Mouse (Mus musculus) CH12.LX (cell line): ENCODE data around the gene Atrnl1. TPM values are rescaled to one million over a fixed set of nuclear protein-coding genes. Genes with fewer than 3 reads are reported as not detected.

ENCODE experiments used
- DNase-seq: peaks from one replicate; pipeline ENCODE4 v3.0.0-alpha.2; 2013; ENCODE audit errors: extremely low read depth
- H3K27ac ChIP-seq: 2 replicates; pipeline ENCODE4 v1.5.1; 2012; ENCODE audit warnings: low read depth, mild to moderate bottlenecking, control low read depth, moderate library complexity; ENCODE audit not compliant: insufficient read depth
- H3K27me3 ChIP-seq: replicated peaks from 2 replicates; pipeline ENCODE3; 2012; ENCODE audit warnings: inconsistent platforms
- H3K36me3 ChIP-seq, 2 experiments: replicated peaks in 1 of 2; 2 replicates each; pipeline versions ENCODE3 to v1.6.1; 2012; ENCODE audit warnings: inconsistent platforms in 1 of 2, low read length in 1 of 2, mild to moderate bottlenecking in 1 of 2, mixed read lengths in 1 of 2, moderate library complexity in 1 of 2; ENCODE audit not compliant: control insufficient read depth in 1 of 2, insufficient read depth in 1 of 2
- H3K4me1 ChIP-seq, 2 experiments: 2 replicates each; pipeline ENCODE4 v1.6.1; 2012; ENCODE audit warnings: inconsistent platforms in 1 of 2, moderate library complexity in 1 of 2; ENCODE audit not compliant: insufficient read depth in 2 of 2, control insufficient read depth in 1 of 2
- H3K4me2 ChIP-seq: 2 replicates; pipeline ENCODE4 v1.6.1; 2012; ENCODE audit warnings: low read depth, mild to moderate bottlenecking, control low read depth; ENCODE audit not compliant: poor library complexity, insufficient read depth, severe bottlenecking
- H3K4me3 ChIP-seq, 3 experiments: fragments of 150-350 bp in 1 of 3; sonication (generic) in 1 of 3; replicated peaks in 1 of 3; 2 replicates each; pipeline versions ENCODE3 to v1.5.1; 2011 to 2012; ENCODE audit warnings: low read depth in 2 of 3, low read length in 2 of 3, mild to moderate bottlenecking in 2 of 3, moderate library complexity in 2 of 3, control low read depth in 1 of 3, improper control_type of control experiment in 1 of 3, inconsistent platforms in 1 of 3, mixed read lengths in 1 of 3; ENCODE audit not compliant: poor library complexity in 1 of 3
- H3K79me2 ChIP-seq: replicated peaks from 2 replicates; pipeline ENCODE4 v1.6.1; 2012; ENCODE audit warnings: mild to moderate bottlenecking, moderate library complexity; ENCODE audit not compliant: control insufficient read depth, poor library complexity, insufficient read depth, severe bottlenecking; ENCODE audit errors: extremely low read depth
- H3K9ac ChIP-seq: 2 replicates; pipeline ENCODE4 v1.6.1; 2012; ENCODE audit warnings: low read depth, mild to moderate bottlenecking, control low read depth, moderate library complexity; ENCODE audit not compliant: insufficient read depth
- H3K9me3 ChIP-seq: replicated peaks from 2 replicates; pipeline ENCODE3; 2012; ENCODE audit warnings: low read length, inconsistent platforms, mixed read lengths
- BHLHE40 ChIP-seq: IDR thresholded peaks from 2 replicates; pipeline ENCODE4 v1.6.1; 2011; ENCODE audit warnings: mild to moderate bottlenecking, low read depth, low read length, improper control_type of control experiment
- CHD2 ChIP-seq: IDR thresholded peaks from 2 replicates; pipeline ENCODE4 v1.6.1; 2011; ENCODE audit warnings: low read length, improper control_type of control experiment
- ELF1 ChIP-seq: IDR thresholded peaks from 2 replicates; pipeline ENCODE4 v1.6.1; 2014; ENCODE audit warnings: low read depth, mild to moderate bottlenecking, inconsistent platforms, low read length, improper control_type of control experiment
- ETS1 ChIP-seq: conservative IDR thresholded peaks from 2 replicates; pipeline ENCODE4 v1.6.1; 2012; ENCODE audit warnings: low read depth, mild to moderate bottlenecking, inconsistent platforms, low read length, improper control_type of control experiment, moderate library complexity
- HCFC1 ChIP-seq: IDR thresholded peaks from 2 replicates; pipeline ENCODE4 v1.6.1; 2012; ENCODE audit warnings: low read depth, mild to moderate bottlenecking, inconsistent platforms, low read length, improper control_type of control experiment
- IRF4 ChIP-seq: IDR thresholded peaks from 2 replicates; pipeline ENCODE4 v1.6.1; 2014; ENCODE audit warnings: low read depth, mild to moderate bottlenecking, inconsistent platforms, low read length, improper control_type of control experiment
- JUND ChIP-seq: conservative IDR thresholded peaks from 2 replicates; pipeline ENCODE4 v1.6.1; 2011; ENCODE audit warnings: low read depth, low read length, improper control_type of control experiment
- MAX ChIP-seq: IDR thresholded peaks from 2 replicates; pipeline ENCODE4 v1.6.1; 2011; ENCODE audit warnings: low read length, improper control_type of control experiment
- MXI1 ChIP-seq: IDR thresholded peaks from 2 replicates; pipeline ENCODE4 v1.6.1; 2011; ENCODE audit warnings: mild to moderate bottlenecking, low read depth, low read length, improper control_type of control experiment
- POLR2A ChIP-seq: IDR thresholded peaks from 2 replicates; pipeline ENCODE4 v1.6.1; 2011; ENCODE audit warnings: low read depth, mild to moderate bottlenecking, improper control_type of control experiment, low read length
- RAD21 ChIP-seq: IDR thresholded peaks from 2 replicates; pipeline ENCODE4 v1.6.1; 2011; ENCODE audit warnings: low read depth, mild to moderate bottlenecking, low read length, improper control_type of control experiment, moderate library complexity
- RCOR1 ChIP-seq: conservative IDR thresholded peaks from 2 replicates; pipeline ENCODE4 v1.6.1; 2012; ENCODE audit warnings: low read depth, mild to moderate bottlenecking, inconsistent platforms, low read length, improper control_type of control experiment
- SIN3A ChIP-seq: IDR thresholded peaks from 2 replicates; pipeline ENCODE4 v1.6.1; 2012; ENCODE audit warnings: low read length, improper control_type of control experiment, inconsistent platforms
- TCF12 ChIP-seq: IDR thresholded peaks from 2 replicates; pipeline ENCODE4 v1.6.1; 2014; ENCODE audit warnings: low read depth, mild to moderate bottlenecking, inconsistent platforms, low read length, improper control_type of control experiment
- UBTF ChIP-seq: IDR thresholded peaks from 2 replicates; pipeline ENCODE4 v1.6.1; 2012; ENCODE audit warnings: low read depth, mild to moderate bottlenecking, inconsistent platforms, low read length, improper control_type of control experiment, moderate library complexity
- USF1 ChIP-seq: IDR thresholded peaks from 2 replicates; pipeline ENCODE4 v1.6.1; 2014; ENCODE audit warnings: low read depth, mild to moderate bottlenecking, inconsistent platforms, low read length, improper control_type of control experiment
- USF2 ChIP-seq: conservative IDR thresholded peaks from 2 replicates; pipeline ENCODE4 v1.6.1; 2011; ENCODE audit warnings: low read depth, low read length, improper control_type of control experiment
- ZC3H11A ChIP-seq: IDR thresholded peaks from 2 replicates; pipeline ENCODE4 v1.6.1; 2012; ENCODE audit warnings: low read depth, mild to moderate bottlenecking, inconsistent platforms, low read length, improper control_type of control experiment
- ZMIZ1 ChIP-seq: IDR thresholded peaks from 2 replicates; pipeline ENCODE4 v1.6.1; 2012; ENCODE audit warnings: low read depth, mild to moderate bottlenecking, inconsistent platforms, low read length, improper control_type of control experiment
- ZNF384 ChIP-seq: IDR thresholded peaks from 2 replicates; pipeline ENCODE4 v1.6.1; 2012; ENCODE audit warnings: low read depth, low read length, improper control_type of control experiment, inconsistent platforms
- dilution Hi-C: fragments of 300-500 bp; cut with MboI; formaldehyde crosslinking; loops from 2 replicates; pipeline ENCODE4 v1.14.3; 2020; ENCODE audit warnings: low sequenced_read_pairs; ENCODE audit not compliant: extremely low pct_unique_long_range_greater_than_20kb, extremely low pct_ligation_motif_present
- in situ Hi-C: fragments of 300-500 bp; cut with MboI; formaldehyde crosslinking; loops from 3 replicates; pipeline ENCODE4 v1.14.3; 2019; ENCODE audit warnings: low sequenced_read_pairs, low pct_ligation_motif_present, low pct_unique_long_range_greater_than_20kb, mixed read lengths
- polyA plus RNA-seq: library from polyadenylated mRNA; unstranded; fragments of >175 nt; gene quantifications from 2 replicates; pipeline ENCODE4 v1.2.1, GENCODE M21; 2012; ENCODE audit warnings: low read depth; ENCODE audit not compliant: insufficient read length
- total RNA-seq, 2 experiments: library from RNA; depleted of rRNA; stranded (reverse); fragments of 300-350 nt in 1 of 2; fragments of >200 nt in 1 of 2; gene quantifications; 2 replicates each; pipeline ENCODE4 v1.2.3; 2012 to 2014

Atrnl1 gene
- total and polyA plus RNA-seq, 3 experiments: 1.9 TPM

GRCm38 (mm10) chr19:58099539-58099938 is 488.7 kb downstream of the Atrnl1 start:
- peaks cover 2% of the 10 kb centered on the region for H3K9me3 ChIP-seq
- TF ChIP-seq ELF1 (no peak), UBTF (no peak), ZC3H11A (no peak), JUND (no peak), ZMIZ1 (no peak), MXI1 (no peak), CHD2 (no peak), USF2 (no peak), SIN3A (no peak), MAX (no peak), HCFC1 (no peak), USF1 (no peak), ETS1 (no peak), POLR2A (no peak), BHLHE40 (no peak), ZNF384 (no peak), TCF12 (no peak), RCOR1 (no peak)
- no peaks in the 10 kb centered on the region for H3K36me3 ChIP-seq
- peaks cover 4 to 15% of the 10 kb centered on the region in 2 experiments; a peak in 2 of 4 replicates for H3K4me1 ChIP-seq
- in situ Hi-C loops (no loop called here), dilution Hi-C loops (no loop called here)
- DNase-seq: no peak
- H3K27me3 ChIP-seq: no peaks in the 10 kb centered on the region
- H3K27ac ChIP-seq: no peak overlapping the region
- H3K79me2 ChIP-seq: no peaks in the 10 kb centered on the region
- no peak overlapping the region for H3K9ac ChIP-seq
- H3K4me3 ChIP-seq: no peak overlapping the region
- H3K4me2 ChIP-seq: no peak overlapping the region

- no peaks in the 10 kb centered on the region for H3K79me2 ChIP-seq
- TF ChIP-seq RAD21 (no peak), UBTF (no peak), TCF12 (no peak), IRF4 (no peak), RCOR1 (no peak), MXI1 (no peak), USF2 (no peak)
- TF ChIP-seq, all 38 proteins: peak for 0
- Histone ChIP-seq H3K36me3 (no peaks in the 10 kb centered on the region), H3K4me3 (no peak overlapping the region), H3K27me3 (no peaks in the 10 kb centered on the region), H3K4me1 (peaks cover 4 to 15% of the 10 kb centered on the region in 2 experiments; a peak in 2 of 4 replicates), H3K9ac (no peak overlapping the region), H3K9me3 (peaks cover 2% of the 10 kb centered on the region), H3K4me2 (no peak overlapping the region), H3K27ac (no peak overlapping the region)
- dilution Hi-C loops: no loop called here
- no peak for DNase-seq
- in situ Hi-C loops: no loop called here
Measured at GRCm38 (mm10) chr19:58100381-58100780, 489.5 kb downstream of the Atrnl1 start.
